Mouse (Mus musculus): ENCODE data around the gene Ttc28. TPM values are rescaled to one million over a fixed set of nuclear protein-coding genes. Genes with fewer than 3 reads are reported as not detected.

The Ttc28 gene
- polyA plus RNA-seq, 1 experiment from 2014 or later = 12.1 TPM

- no peaks in the 10 kb centered on the region for H3K36me3 ChIP-seq (ENCODE audit: insufficient read depth, low read length)
- no peak overlapping the region for H3K9ac ChIP-seq (replicated peaks; ENCODE audit: low read length)
- H3K4me2 ChIP-seq (replicated peaks; ENCODE audit: low read depth, low read length) = no peak overlapping the region
- WGBS = 39% methylated on average over 5 of the region's 5 CpGs
- H3K9me3 ChIP-seq (ENCODE audit: low read length) = no peaks in the 10 kb centered on the region
- H3K4me1 ChIP-seq (ENCODE audit: insufficient read depth, low read length) = peaks cover 54% of the 10 kb centered on the region
- no peaks in the 10 kb centered on the region for H3K27me3 ChIP-seq (ENCODE audit: insufficient read depth, low read length)
- no peak for ATAC-seq (ENCODE audit: low FRiP score, low TSS enrichment)
- H3K4me3 ChIP-seq (ENCODE audit: low read length) = no peak overlapping the region
- H3K27ac ChIP-seq (ENCODE audit: low read length) = no peak overlapping the region
Measured at GRCm38 (mm10) chr5:111208660-111208969, 329.0 kb downstream of the Ttc28 start.

- Histone ChIP-seq H3K9ac (replicated peaks; ENCODE audit: low read length) (peak overlapping the region; percentile 43; the same call in 1 of the 2 replicates), H3K4me3 (ENCODE audit: low read length) (no peak overlapping the region), H3K4me1 (ENCODE audit: insufficient read depth, low read length) (peaks cover 55% of the 10 kb centered on the region), H3K9me3 (ENCODE audit: low read length) (no peaks in the 10 kb centered on the region), H3K36me3 (ENCODE audit: insufficient read depth, low read length) (no peaks in the 10 kb centered on the region), H3K4me2 (replicated peaks; ENCODE audit: low read depth, low read length) (no peak overlapping the region), H3K27me3 (ENCODE audit: insufficient read depth, low read length) (no peaks in the 10 kb centered on the region), H3K27ac (ENCODE audit: low read length) (peak overlapping the region; percentile 84)
- 31% methylated on average over 8 of the region's 8 CpGs for WGBS
- ATAC-seq (ENCODE audit: low FRiP score, low TSS enrichment) = peak; percentile 85
Measured at GRCm38 (mm10) chr5:111213935-111214450, 334.4 kb downstream of the Ttc28 start.

- 48% methylated on average over 12 of the region's 13 CpGs for WGBS
- H3K27ac ChIP-seq (ENCODE audit: low read length) = peak overlapping the region; percentile 84; the same call in 1 of the 2 replicates
- no peaks in the 10 kb centered on the region for H3K9me3 ChIP-seq (ENCODE audit: low read length)
- peaks cover 55% of the 10 kb centered on the region for H3K4me1 ChIP-seq (ENCODE audit: insufficient read depth, low read length)
- no peak overlapping the region for H3K4me2 ChIP-seq (replicated peaks; ENCODE audit: low read depth, low read length)
- ATAC-seq (ENCODE audit: low FRiP score, low TSS enrichment) = no peak
- H3K4me3 ChIP-seq (ENCODE audit: low read length) = no peak overlapping the region
- H3K36me3 ChIP-seq (ENCODE audit: insufficient read depth, low read length) = no peaks in the 10 kb centered on the region
- no peak overlapping the region for H3K9ac ChIP-seq (replicated peaks; ENCODE audit: low read length)
- no peaks in the 10 kb centered on the region for H3K27me3 ChIP-seq (ENCODE audit: insufficient read depth, low read length)
Measured at GRCm38 (mm10) chr5:111214890-111215289, 335.3 kb downstream of the Ttc28 start.

- 45% methylated on average over 11 of the region's 11 CpGs for WGBS
- no peaks in the 10 kb centered on the region for H3K9me3 ChIP-seq (ENCODE audit: low read length)
- peaks cover 57% of the 10 kb centered on the region for H3K4me1 ChIP-seq (ENCODE audit: insufficient read depth, low read length)
- no peak overlapping the region for H3K4me2 ChIP-seq (replicated peaks; ENCODE audit: low read depth, low read length)
- no peak for ATAC-seq (ENCODE audit: low FRiP score, low TSS enrichment)
- H3K27ac ChIP-seq (ENCODE audit: low read length) = no peak overlapping the region
- H3K36me3 ChIP-seq (ENCODE audit: insufficient read depth, low read length) = no peaks in the 10 kb centered on the region
- H3K27me3 ChIP-seq (ENCODE audit: insufficient read depth, low read length) = no peaks in the 10 kb centered on the region
- no peak overlapping the region for H3K4me3 ChIP-seq (ENCODE audit: low read length)
- no peak overlapping the region for H3K9ac ChIP-seq (replicated peaks; ENCODE audit: low read length)
Measured at GRCm38 (mm10) chr5:111215722-111216121, 336.1 kb downstream of the Ttc28 start.

GRCm38 (mm10) chr5:111216166-111216565 lies 336.6 kb downstream of the Ttc28 start:
- H3K4me2 ChIP-seq (replicated peaks; ENCODE audit: low read depth, low read length) = no peak overlapping the region
- H3K36me3 ChIP-seq (ENCODE audit: insufficient read depth, low read length) = no peaks in the 10 kb centered on the region
- H3K4me3 ChIP-seq (ENCODE audit: low read length) = no peak overlapping the region
- ATAC-seq (ENCODE audit: low FRiP score, low TSS enrichment) = no peak
- no peak overlapping the region for H3K9ac ChIP-seq (replicated peaks; ENCODE audit: low read length)
- H3K9me3 ChIP-seq (ENCODE audit: low read length) = no peaks in the 10 kb centered on the region
- H3K27ac ChIP-seq (ENCODE audit: low read length) = no peak overlapping the region
- H3K4me1 ChIP-seq (ENCODE audit: insufficient read depth, low read length) = peaks cover 57% of the 10 kb centered on the region
- no peaks in the 10 kb centered on the region for H3K27me3 ChIP-seq (ENCODE audit: insufficient read depth, low read length)
- 83% methylated on average over 9 of the region's 9 CpGs for WGBS

GRCm38 (mm10) chr5:111217447-111218110 lies 338.0 kb downstream of the Ttc28 start:
- H3K9me3 ChIP-seq (ENCODE audit: low read length) = no peaks in the 10 kb centered on the region
- peaks cover 66% of the 10 kb centered on the region for H3K4me1 ChIP-seq (ENCODE audit: insufficient read depth, low read length)
- H3K4me3 ChIP-seq (ENCODE audit: low read length) = no peak overlapping the region
- no peak overlapping the region; the same call in 1 of the 2 replicates for H3K9ac ChIP-seq (replicated peaks; ENCODE audit: low read length)
- H3K27me3 ChIP-seq (ENCODE audit: insufficient read depth, low read length) = no peaks in the 10 kb centered on the region
- no peak overlapping the region for H3K4me2 ChIP-seq (replicated peaks; ENCODE audit: low read depth, low read length)
- H3K27ac ChIP-seq (ENCODE audit: low read length) = peak overlapping the region; percentile 44
- no peaks in the 10 kb centered on the region for H3K36me3 ChIP-seq (ENCODE audit: insufficient read depth, low read length)
- WGBS = 49% methylated on average over 18 of the region's 18 CpGs
- peak; percentile 29; the same call in 1 of the 2 replicates for ATAC-seq (ENCODE audit: low FRiP score, low TSS enrichment)

- ATAC-seq (ENCODE audit: low FRiP score, low TSS enrichment) = no peak
- WGBS = 71% methylated on average over 6 of the region's 6 CpGs
Measured at GRCm38 (mm10) chr5:111218111-111218891, 338.7 kb downstream of the Ttc28 start.

GRCm38 (mm10) chr5:111218998-111219397 lies 339.4 kb downstream of the Ttc28 start:
- no peak overlapping the region for H3K27ac ChIP-seq (ENCODE audit: low read length)
- no peak overlapping the region for H3K9ac ChIP-seq (replicated peaks; ENCODE audit: low read length)
- no peaks in the 10 kb centered on the region for H3K27me3 ChIP-seq (ENCODE audit: insufficient read depth, low read length)
- H3K4me2 ChIP-seq (replicated peaks; ENCODE audit: low read depth, low read length) = no peak overlapping the region
- 85% methylated on average over 5 of the region's 5 CpGs for WGBS
- H3K9me3 ChIP-seq (ENCODE audit: low read length) = no peaks in the 10 kb centered on the region
- no peak overlapping the region for H3K4me3 ChIP-seq (ENCODE audit: low read length)
- peaks cover 57% of the 10 kb centered on the region for H3K4me1 ChIP-seq (ENCODE audit: insufficient read depth, low read length)
- ATAC-seq (ENCODE audit: low FRiP score, low TSS enrichment) = no peak
- peaks cover 6% of the 10 kb centered on the region for H3K36me3 ChIP-seq (ENCODE audit: insufficient read depth, low read length)

More at GRCm38 (mm10) chr5:111218111-111218891, 338.7 kb downstream of the Ttc28 start:
- Histone ChIP-seq H3K4me2 (replicated peaks; ENCODE audit: low read depth, low read length) (no peak overlapping the region), H3K4me3 (ENCODE audit: low read length) (no peak overlapping the region), H3K27ac (ENCODE audit: low read length) (0 out of 2 replicates have a peak overlapping the region, but pooled peaks have one; percentile 11), H3K9me3 (ENCODE audit: low read length) (no peaks in the 10 kb centered on the region), H3K9ac (replicated peaks; ENCODE audit: low read length) (no peak overlapping the region), H3K4me1 (ENCODE audit: insufficient read depth, low read length) (peaks cover 64% of the 10 kb centered on the region), H3K36me3 (ENCODE audit: insufficient read depth, low read length) (peaks cover 2% of the 10 kb centered on the region; the same call in 1 of the 2 replicates), H3K27me3 (ENCODE audit: insufficient read depth, low read length) (no peaks in the 10 kb centered on the region)

- Histone ChIP-seq H3K9me3 (ENCODE audit: low read length) (no peaks in the 10 kb centered on the region), H3K4me1 (ENCODE audit: insufficient read depth, low read length) (peaks cover 53% of the 10 kb centered on the region), H3K9ac (replicated peaks; ENCODE audit: low read length) (0 out of 2 replicates have a peak overlapping the region, but pooled peaks have one; percentile 37), H3K36me3 (ENCODE audit: insufficient read depth, low read length) (peaks cover 7% of the 10 kb centered on the region), H3K4me2 (replicated peaks; ENCODE audit: low read depth, low read length) (no peak overlapping the region), H3K27ac (ENCODE audit: low read length) (peak overlapping the region; percentile 35; the same call in 1 of the 2 replicates), H3K4me3 (ENCODE audit: low read length) (no peak overlapping the region), H3K27me3 (ENCODE audit: insufficient read depth, low read length) (no peaks in the 10 kb centered on the region)
- ATAC-seq (ENCODE audit: low FRiP score, low TSS enrichment) = no peak
- 59% methylated on average over 16 of the region's 16 CpGs for WGBS
Measured at GRCm38 (mm10) chr5:111220679-111221380, 341.2 kb downstream of the Ttc28 start.

All from kidney, embryonic 16.5 days (tissue).